Mouse (Mus musculus): Measurements from ENCODE around the gene Aldh4a1.

GRCm38 (mm10) chr4:139683728-139684638 is 61.3 kb downstream of the Aldh4a1 start:
- TF ChIP-seq CTCF (IDR thresholded peaks at IDR 0.05; ENCODE audit: low read depth) (no peak), EP300 (IDR thresholded peaks at IDR 0.05; ENCODE audit: low read depth) (no peak)

Data from heart, postnatal 0 days (tissue).